Mouse (Mus musculus) cerebellum, postnatal 4 days (tissue): ENCODE results near the gene Frmd4b.
"Not testable (repeated sequence)": the region's sequence is repeated elsewhere in the genome, so short reads cannot be mapped to it uniquely, and the experiment has no call there.

Source experiments
- DNase-seq, 2 experiments: peaks; one replicate each; pipeline ENCODE4 v3.0.0; 2022; ENCODE audit warnings: low spot score in 2 of 2, mixed read lengths in 1 of 2

Frmd4b gene

GRCm38 (mm10) chr6:97262229-97262628 lies 355.1 kb downstream of the Frmd4b start:
- DNase-seq, result no peak

GRCm38 (mm10) chr6:97259926-97260325 lies 357.4 kb downstream of the Frmd4b start:
- not testable (repeated sequence) for DNase-seq

DNA sequence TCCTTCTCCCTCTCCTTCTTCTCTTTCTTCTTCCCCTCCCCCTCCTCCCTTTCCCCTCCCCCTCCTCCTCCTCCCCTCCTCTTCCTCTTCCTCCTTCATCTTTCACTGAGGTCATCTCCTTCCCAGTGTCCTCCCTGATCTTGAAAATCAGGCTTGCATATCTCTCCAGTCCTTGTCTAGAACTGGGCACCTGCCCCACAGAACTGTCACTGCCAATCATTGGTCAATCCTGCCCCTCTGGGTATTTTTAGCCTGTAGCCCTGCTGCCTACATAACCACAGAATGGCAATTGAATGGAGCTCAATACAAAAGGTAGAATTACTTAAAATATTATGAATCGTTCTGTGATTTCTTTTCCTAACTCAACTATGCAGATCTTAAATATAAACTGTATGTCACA lies 358.9 kb downstream of the Frmd4b start:
- no peak for DNase-seq

GRCm38 (mm10) chr6:97252711-97253221 lies 364.6 kb downstream of the Frmd4b start, which contains the start of gene Lmod3:
Gene Lmod3 (minus strand): TSS chr6:97252759.
- no peak for DNase-seq

DNA sequence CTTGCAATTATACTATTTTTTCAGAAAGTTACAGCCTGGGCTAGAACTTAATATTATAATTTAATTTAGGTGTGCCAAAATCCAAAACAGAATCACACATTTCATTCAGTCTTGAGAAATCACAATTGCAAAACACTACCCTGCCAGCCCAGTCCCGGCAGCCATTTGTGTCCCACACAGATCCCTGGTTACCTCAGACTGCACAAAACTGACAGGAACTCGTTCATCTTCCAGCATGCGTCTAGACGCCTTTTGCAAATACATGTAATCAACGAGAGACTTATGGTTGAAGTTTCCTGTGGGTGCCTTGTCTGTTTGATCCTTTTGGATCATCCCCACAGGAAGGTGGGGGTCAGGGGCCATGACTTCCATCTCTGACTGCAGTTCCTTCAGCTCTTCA lies 365.3 kb downstream of the Frmd4b start:
- no peak for DNase-seq

- peak in 1 of 2 experiments; percentile 35 for DNase-seq
Observed at GRCm38 (mm10) chr6:97250966-97251365, 366.4 kb downstream of the Frmd4b start.

GRCm38 (mm10) chr6:97245200-97245599 lies 372.1 kb downstream of the Frmd4b start:
- DNase-seq, result no peak

- DNase-seq, result no peak
Observed at GRCm38 (mm10) chr6:97242522-97242921, 374.8 kb downstream of the Frmd4b start.

DNA sequence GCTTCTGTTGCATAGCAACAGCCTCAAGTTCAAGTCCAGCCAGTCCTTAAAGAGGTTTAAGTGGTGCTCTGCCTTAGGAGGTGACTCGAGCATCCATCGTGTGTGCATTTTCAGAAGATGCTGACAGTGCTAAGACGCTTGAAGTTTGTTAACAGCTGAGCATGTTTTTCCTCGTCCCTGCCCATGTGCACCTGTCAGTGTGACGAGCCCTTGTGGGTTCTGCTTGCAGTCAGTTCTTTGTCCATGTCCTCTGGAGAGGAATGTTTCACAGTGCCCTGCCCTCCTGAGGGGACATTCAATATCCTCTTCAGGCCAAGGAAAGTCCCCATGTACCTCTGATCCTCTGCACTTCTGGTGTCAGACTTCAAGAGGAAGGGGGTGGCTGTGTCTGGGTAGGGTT lies 377.2 kb downstream of the Frmd4b start:
- no peak for DNase-seq

GRCm38 (mm10) chr6:97239360-97239759 lies 378.0 kb downstream of the Frmd4b start:
- no peak for DNase-seq
